Mouse (Mus musculus) megakaryocyte progenitor cell, adult 5-6 weeks (primary cell): ENCODE data around the gene Pcsk5. TPM values are rescaled to one million over a fixed set of nuclear protein-coding genes. Genes with fewer than 3 reads are reported as not detected.
A peak's percentile ranks its signal among the peaks of the same experiment; 100 is the strongest.

Experiments used
- ATAC-seq: replicated peaks from 2 replicates; pipeline ENCODE4 v1.8.0; 2016; ENCODE audit warnings: mild to moderate bottlenecking, moderate TSS enrichment, inconsistent platforms; ENCODE audit not compliant: poor library complexity
- total RNA-seq, 2 experiments: library from RNA; stranded (forward) in 1 of 2; stranded (reverse) in 1 of 2; fragments of 157-497, 149-512 nt in 1 of 2; fragments of 200-1000 nt in 1 of 2; gene quantifications; 2 replicates each; pipeline versions ENCODE4 v1.2.3 to v1.2.4; 2015 to 2017

Pcsk5 gene
- total RNA-seq, 2 experiments from 2014 or later: not detected

- ATAC-seq: no peak
Observed at GRCm38 (mm10) chr19:17406823-17407222, 430.6 kb downstream of the Pcsk5 start.

- no peak for ATAC-seq
Observed at GRCm38 (mm10) chr19:17403175-17403574, 434.3 kb downstream of the Pcsk5 start.

GRCm38 (mm10) chr19:17400571-17400970 lies 436.9 kb downstream of the Pcsk5 start:
- no peak for ATAC-seq

- no peak for ATAC-seq
Observed at GRCm38 (mm10) chr19:17399965-17400364, 437.5 kb downstream of the Pcsk5 start.

- ATAC-seq: no peak
Observed at GRCm38 (mm10) chr19:17397922-17398321, 439.5 kb downstream of the Pcsk5 start.

GRCm38 (mm10) chr19:17396802-17397201 lies 440.6 kb downstream of the Pcsk5 start:
- ATAC-seq: no peak

- ATAC-seq: peak; percentile 99
Observed at GRCm38 (mm10) chr19:17393841-17394591, 443.4 kb downstream of the Pcsk5 start, which contains the start of gene Rfk. Gene Rfk (plus strand): TSS chr19:17394043.

GRCm38 (mm10) chr19:17392866-17393265 lies 444.6 kb downstream of the Pcsk5 start:
- ATAC-seq: no peak

- peak; percentile 71 for ATAC-seq
Observed at GRCm38 (mm10) chr19:17388404-17388803, 449.0 kb downstream of the Pcsk5 start.

GRCm38 (mm10) chr19:17386424-17386823 lies 451.0 kb downstream of the Pcsk5 start:
- no peak for ATAC-seq

- no peak for ATAC-seq
Observed at GRCm38 (mm10) chr19:17385426-17385825, 452.0 kb downstream of the Pcsk5 start.

GRCm38 (mm10) chr19:17385022-17385421 lies 452.4 kb downstream of the Pcsk5 start:
- ATAC-seq: peak; percentile 88

GRCm38 (mm10) chr19:17382807-17383397 lies 454.5 kb downstream of the Pcsk5 start:
- peak; percentile 48 for ATAC-seq
